Mouse (Mus musculus): ENCODE measurements around the gene Tab1. TPM values are rescaled to one million over a fixed set of nuclear protein-coding genes. Genes with fewer than 3 reads are reported as not detected.

Gene Tab1
- polyA plus RNA-seq, 1 experiment from 2014 or later: 12.6 TPM

DNA sequence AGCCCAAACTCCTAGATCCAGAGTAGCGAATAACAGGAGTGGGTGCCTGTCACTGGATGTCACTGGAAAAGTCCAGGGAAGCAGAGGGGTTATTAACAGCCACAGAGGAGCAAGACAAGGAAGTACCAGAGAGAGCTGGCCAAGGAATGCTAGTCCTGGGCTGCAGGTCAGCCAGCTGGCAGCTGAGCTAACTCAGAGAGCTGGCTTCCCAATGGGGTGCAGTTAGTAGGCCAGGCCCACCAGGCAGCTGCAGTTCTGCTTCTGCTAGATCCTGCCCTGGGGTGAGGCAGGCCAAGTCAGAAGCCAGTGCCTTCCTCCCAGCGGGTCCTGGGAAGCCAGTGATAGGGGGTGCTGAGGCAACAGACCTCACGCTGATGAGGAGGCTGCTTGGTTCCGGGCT, 27.8 kb downstream of the Tab1 start:
- peak overlapping the region; percentile 77; the same call in 1 of the 2 replicates for H3K27ac ChIP-seq (ENCODE audit: low read depth, low read length)
- no peak for TF ChIP-seq CTCF (IDR thresholded peaks at IDR 0.05; ENCODE audit: low read depth)
- ATAC-seq: no peak
- H3K4me2 ChIP-seq (replicated peaks; ENCODE audit: low read depth): no peak overlapping the region
- no peaks in the 10 kb centered on the region for H3K27me3 ChIP-seq (replicated peaks; ENCODE audit: control insufficient read depth, insufficient read depth, low read length)
- WGBS: 91% methylated on average over 4 of the region's 4 CpGs
- no peaks in the 10 kb centered on the region for H3K9me3 ChIP-seq (ENCODE audit: control insufficient read depth)
- no peak overlapping the region for H3K9ac ChIP-seq (ENCODE audit: low read depth, low read length)
- H3K36me3 ChIP-seq (ENCODE audit: control insufficient read depth, insufficient read depth): peaks cover 50% of the 10 kb centered on the region
- H3K4me1 ChIP-seq (replicated peaks; ENCODE audit: control insufficient read depth, insufficient read depth, low read length): peaks cover 21% of the 10 kb centered on the region
- H3K4me3 ChIP-seq (ENCODE audit: low read depth, low read length): no peak overlapping the region

DNA sequence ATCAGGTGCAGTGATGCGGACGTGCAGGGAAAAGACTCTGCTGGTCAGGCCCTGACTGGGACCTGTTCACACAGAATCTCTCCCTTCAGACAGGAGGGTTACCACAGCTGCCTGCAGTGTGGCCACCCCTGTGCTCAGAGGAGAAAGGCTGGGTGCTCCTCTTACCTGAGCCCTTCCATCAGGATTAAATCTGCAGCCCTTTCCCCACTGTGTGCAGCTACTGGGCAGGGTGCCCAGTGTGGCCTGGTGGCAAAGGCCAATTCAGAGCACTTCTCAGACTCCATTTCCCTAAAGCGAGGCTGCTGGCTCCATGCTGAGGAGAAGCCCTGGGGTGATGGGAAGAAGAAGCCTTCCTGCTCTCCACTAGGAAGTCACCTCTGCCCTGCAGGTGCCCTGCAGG, 28.3 kb downstream of the Tab1 start:
- Histone ChIP-seq H3K4me1 (replicated peaks; ENCODE audit: control insufficient read depth, insufficient read depth, low read length) (peaks cover 21% of the 10 kb centered on the region), H3K9me3 (ENCODE audit: control insufficient read depth) (no peaks in the 10 kb centered on the region), H3K4me2 (replicated peaks; ENCODE audit: low read depth) (no peak overlapping the region), H3K27me3 (replicated peaks; ENCODE audit: control insufficient read depth, insufficient read depth, low read length) (no peaks in the 10 kb centered on the region), H3K27ac (ENCODE audit: low read depth, low read length) (no peak overlapping the region; the same call in 1 of the 2 replicates), H3K9ac (ENCODE audit: low read depth, low read length) (no peak overlapping the region), H3K4me3 (ENCODE audit: low read depth, low read length) (no peak overlapping the region), H3K36me3 (ENCODE audit: control insufficient read depth, insufficient read depth) (peaks cover 46% of the 10 kb centered on the region)
- no peak for ATAC-seq
- WGBS: 92% methylated on average over 3 of the region's 3 CpGs
- no peak for TF ChIP-seq CTCF (IDR thresholded peaks at IDR 0.05; ENCODE audit: low read depth)

DNA sequence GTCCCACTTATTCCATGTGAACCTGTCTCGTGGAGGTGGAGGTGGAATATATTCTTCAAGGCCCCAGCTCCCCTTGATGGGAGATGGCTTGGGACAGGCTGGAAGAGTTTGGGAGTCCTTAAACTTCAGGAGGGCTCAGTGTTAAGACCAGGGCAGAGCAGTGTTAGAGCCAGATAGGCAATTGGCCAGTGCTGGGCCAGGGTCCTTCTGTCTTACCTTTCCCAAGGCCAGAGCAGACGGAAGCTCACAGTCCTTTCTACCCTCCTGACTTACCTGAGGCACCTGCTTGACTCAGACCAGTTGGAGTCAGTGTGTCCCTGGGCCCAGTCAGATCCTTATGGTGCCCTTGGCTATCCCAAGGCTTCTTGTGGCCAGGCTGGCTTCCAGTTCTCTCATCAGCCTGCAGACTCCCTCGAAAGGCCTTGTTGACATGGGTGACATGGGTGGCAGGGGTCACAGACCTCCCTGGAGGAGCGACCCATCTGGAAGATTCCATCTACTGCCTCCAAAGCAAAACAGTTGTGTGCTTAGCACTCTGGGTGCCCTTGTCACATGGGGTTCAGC, 29.6 kb downstream of the Tab1 start:
- no peaks in the 10 kb centered on the region for H3K9me3 ChIP-seq (ENCODE audit: control insufficient read depth)
- H3K4me1 ChIP-seq (replicated peaks; ENCODE audit: control insufficient read depth, insufficient read depth, low read length): peaks cover 16% of the 10 kb centered on the region
- H3K27me3 ChIP-seq (replicated peaks; ENCODE audit: control insufficient read depth, insufficient read depth, low read length): no peaks in the 10 kb centered on the region
- no peak overlapping the region for H3K27ac ChIP-seq (ENCODE audit: low read depth, low read length)
- WGBS: 87% methylated on average over 4 of the region's 4 CpGs
- no peak overlapping the region for H3K9ac ChIP-seq (ENCODE audit: low read depth, low read length)
- H3K4me3 ChIP-seq (ENCODE audit: low read depth, low read length): no peak overlapping the region
- H3K36me3 ChIP-seq (ENCODE audit: control insufficient read depth, insufficient read depth): peaks cover 43% of the 10 kb centered on the region
- ATAC-seq: no peak
- no peak for TF ChIP-seq CTCF (IDR thresholded peaks at IDR 0.05; ENCODE audit: low read depth)
- no peak overlapping the region for H3K4me2 ChIP-seq (replicated peaks; ENCODE audit: low read depth)

- no peak overlapping the region for H3K27ac ChIP-seq (ENCODE audit: low read depth, low read length)
- H3K9ac ChIP-seq (ENCODE audit: low read depth, low read length): no peak overlapping the region
- H3K4me1 ChIP-seq (replicated peaks; ENCODE audit: control insufficient read depth, insufficient read depth, low read length): peaks cover 8% of the 10 kb centered on the region
- H3K27me3 ChIP-seq (replicated peaks; ENCODE audit: control insufficient read depth, insufficient read depth, low read length): no peaks in the 10 kb centered on the region
- H3K36me3 ChIP-seq (ENCODE audit: control insufficient read depth, insufficient read depth): peaks cover 37% of the 10 kb centered on the region
- H3K9me3 ChIP-seq (ENCODE audit: control insufficient read depth): no peaks in the 10 kb centered on the region
- TF ChIP-seq CTCF (IDR thresholded peaks at IDR 0.05; ENCODE audit: low read depth): peak; percentile 36
- ATAC-seq: no peak
- no peak overlapping the region for H3K4me3 ChIP-seq (ENCODE audit: low read depth, low read length)
- 79% methylated on average over 11 of the region's 11 CpGs for whole genome bisulfite sequencing
- H3K4me2 ChIP-seq (replicated peaks; ENCODE audit: low read depth): no peak overlapping the region
Measured at GRCm38 (mm10) chr15:80163274-80163673, 30.3 kb downstream of the Tab1 start.

GRCm38 (mm10) chr15:80163716-80164115, 30.8 kb downstream of the Tab1 start:
- H3K9ac ChIP-seq (ENCODE audit: low read depth, low read length): no peak overlapping the region
- H3K27me3 ChIP-seq (replicated peaks; ENCODE audit: control insufficient read depth, insufficient read depth, low read length): no peaks in the 10 kb centered on the region
- no peak for ATAC-seq
- H3K9me3 ChIP-seq (ENCODE audit: control insufficient read depth): no peaks in the 10 kb centered on the region
- H3K36me3 ChIP-seq (ENCODE audit: control insufficient read depth, insufficient read depth): peaks cover 34% of the 10 kb centered on the region
- H3K4me2 ChIP-seq (replicated peaks; ENCODE audit: low read depth): no peak overlapping the region
- TF ChIP-seq CTCF (IDR thresholded peaks at IDR 0.05; ENCODE audit: low read depth): no peak
- H3K4me3 ChIP-seq (ENCODE audit: low read depth, low read length): no peak overlapping the region
- H3K4me1 ChIP-seq (replicated peaks; ENCODE audit: control insufficient read depth, insufficient read depth, low read length): peaks cover 4% of the 10 kb centered on the region
- H3K27ac ChIP-seq (ENCODE audit: low read depth, low read length): no peak overlapping the region
- WGBS: 74% methylated on average over 4 of the region's 4 CpGs

DNA sequence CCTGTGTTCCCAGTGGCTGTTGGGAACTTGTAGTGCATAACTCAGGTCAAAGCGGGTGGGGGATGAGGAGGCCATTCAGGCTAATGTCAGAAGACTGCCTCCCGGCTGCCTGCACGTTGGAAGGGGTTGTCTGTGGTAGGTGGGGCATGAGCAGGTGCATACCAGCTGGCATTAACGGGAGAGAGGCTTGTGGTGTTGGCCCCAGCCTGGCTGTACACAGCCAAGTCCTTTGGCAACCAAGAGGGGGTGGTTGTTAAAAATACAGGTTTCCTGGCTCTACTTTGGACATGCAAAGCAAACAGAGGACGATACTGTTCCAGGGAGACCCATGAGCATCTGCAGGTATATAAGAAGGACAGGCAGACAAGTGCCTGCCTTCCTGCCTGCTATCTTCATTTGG, 32.5 kb downstream of the Tab1 start:
- 35% methylated on average over 5 of the region's 5 CpGs for WGBS

More for the DNA sequence above, 32.5 kb downstream of the Tab1 start:
- no peak overlapping the region for H3K27ac ChIP-seq (ENCODE audit: low read depth, low read length)
- H3K9me3 ChIP-seq (ENCODE audit: control insufficient read depth): no peaks in the 10 kb centered on the region
- H3K4me2 ChIP-seq (replicated peaks; ENCODE audit: low read depth): no peak overlapping the region
- H3K36me3 ChIP-seq (ENCODE audit: control insufficient read depth, insufficient read depth): peaks cover 24% of the 10 kb centered on the region
- no peaks in the 10 kb centered on the region; the same call in 1 of the 2 replicates for H3K4me1 ChIP-seq (replicated peaks; ENCODE audit: control insufficient read depth, insufficient read depth, low read length)
- H3K9ac ChIP-seq (ENCODE audit: low read depth, low read length): no peak overlapping the region
- ATAC-seq: no peak
- TF ChIP-seq CTCF (IDR thresholded peaks at IDR 0.05; ENCODE audit: low read depth): no peak
- H3K27me3 ChIP-seq (replicated peaks; ENCODE audit: control insufficient read depth, insufficient read depth, low read length): no peaks in the 10 kb centered on the region
- no peak overlapping the region for H3K4me3 ChIP-seq (ENCODE audit: low read depth, low read length)
